Mouse (Mus musculus) cerebellum, adult 2 months (tissue): ENCODE measurements around the gene Osbpl10.

ENCODE experiments used
- CTCF ChIP-seq: fragments of 200-500 bp; IDR thresholded peaks from 2 replicates; pipeline ENCODE4 v1.5.1; 2011; ENCODE audit warnings: low read depth, mild to moderate bottlenecking, control low read depth, low read length, moderate library complexity, borderline replicate concordance; ENCODE audit not compliant: insufficient read depth
- POLR2A ChIP-seq: fragments of 200-500 bp; IDR thresholded peaks from 2 replicates; pipeline ENCODE4 v1.6.1; 2011; ENCODE audit warnings: low read length, control low read depth, borderline replicate concordance; ENCODE audit not compliant: insufficient read depth

GRCm38 (mm10) chr9:115034788-115035187, 56.4 kb downstream of the Osbpl10 start:
- TF ChIP-seq POLR2A (no peak), CTCF (no peak)
